Mouse (Mus musculus): ENCODE data around the gene Wdr25. TPM values are rescaled to one million over a fixed set of nuclear protein-coding genes. Genes with fewer than 3 reads are reported as not detected.
"Not testable (repeated sequence)": the region's sequence is repeated elsewhere in the genome, so short reads cannot be mapped to it uniquely, and the experiment has no call there.

The Wdr25 gene
- 1 to 10 TPM; 8.1 to 9.6 (median 8.4) TPM for total RNA-seq (2022)

DNA sequence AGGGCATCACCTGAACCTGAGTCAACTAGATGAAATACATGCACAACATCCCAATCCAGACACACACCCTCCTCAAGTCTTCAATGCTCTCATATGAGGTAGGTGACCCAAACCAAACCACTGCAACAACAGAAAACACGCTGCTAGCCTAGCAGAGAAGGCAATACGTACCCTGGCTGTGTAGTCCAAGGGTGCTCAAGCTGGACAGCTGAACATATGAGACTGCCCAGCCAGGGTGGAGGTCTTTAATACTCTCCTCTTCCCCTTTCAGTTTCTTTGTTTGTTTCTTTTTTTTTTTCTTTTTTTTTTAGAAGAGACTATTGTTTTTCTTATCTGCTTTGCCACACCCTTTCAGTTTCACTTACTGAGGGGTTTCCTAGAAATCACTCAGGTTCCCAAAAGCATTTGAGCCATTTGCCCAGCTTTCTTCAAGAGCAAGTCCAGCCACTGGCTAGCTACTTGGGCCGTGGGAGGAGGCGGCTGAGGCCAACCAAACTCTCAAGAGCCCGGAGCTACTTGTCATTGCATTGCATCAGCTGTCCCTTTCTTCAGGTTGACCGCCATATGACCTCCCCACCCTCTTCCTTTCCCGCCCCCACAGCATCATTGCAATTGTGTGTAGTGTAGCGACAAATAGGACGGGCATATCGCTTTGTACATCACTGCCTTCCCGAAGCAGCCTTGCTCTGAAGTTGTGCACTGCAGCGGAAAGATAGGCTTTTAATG is at the start of gene Wdr25:
TSS of gene Wdr25 (plus strand) at position 643 of the 726 bp plus-strand sequence.
- no peak for DNase-seq

GRCm38 (mm10) chr12:108848033-108848432 is 45.4 kb upstream of the Wdr25 start:
- DNase-seq = not testable (repeated sequence)

GRCm38 (mm10) chr12:108849488-108850022 is 43.9 kb upstream of the Wdr25 start:
- no peak for DNase-seq

GRCm38 (mm10) chr12:108850129-108850528 is 43.3 kb upstream of the Wdr25 start:
- no peak for DNase-seq

GRCm38 (mm10) chr12:108850886-108851285 is 42.5 kb upstream of the Wdr25 start:
- no peak for DNase-seq

- no peak for DNase-seq
These were observed 40.6 kb upstream of the Wdr25 start for GRCm38 (mm10) chr12:108852822-108853221.

- DNase-seq = no peak
These were observed 38.4 kb upstream of the Wdr25 start for GRCm38 (mm10) chr12:108855081-108855480.

GRCm38 (mm10) chr12:108856186-108856585 is 37.2 kb upstream of the Wdr25 start:
- no peak for DNase-seq

GRCm38 (mm10) chr12:108857109-108857508 is 36.3 kb upstream of the Wdr25 start:
- DNase-seq = no peak

DNA sequence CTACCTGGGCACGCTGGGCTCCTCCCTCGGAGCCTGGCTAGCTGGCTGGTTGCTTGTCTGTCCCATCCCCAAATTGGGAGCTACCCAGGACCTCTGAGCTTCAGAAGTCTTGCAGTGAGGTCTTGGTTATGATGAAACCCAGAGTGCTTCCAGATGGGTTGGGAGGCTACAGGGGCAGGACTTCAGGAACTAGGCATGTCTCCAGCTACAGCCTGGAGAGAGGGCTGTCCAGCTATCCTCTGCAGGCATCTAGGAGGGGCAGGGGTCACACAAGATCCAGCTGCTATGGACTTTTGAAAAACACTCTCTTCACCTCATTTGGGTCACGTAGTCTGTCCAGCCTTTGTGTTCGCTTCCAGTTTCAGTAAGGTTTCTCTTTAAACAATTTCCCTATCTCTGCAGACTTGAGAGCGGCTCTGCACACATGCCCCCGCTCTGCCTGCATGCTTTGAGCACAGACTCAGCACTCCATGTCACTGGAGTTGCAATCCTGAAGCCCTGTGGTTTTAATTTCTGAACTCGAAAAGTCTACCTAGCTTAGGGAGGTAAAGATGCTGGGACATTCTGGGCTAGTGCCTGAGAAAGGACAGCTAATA is 35.7 kb upstream of the Wdr25 start:
- DNase-seq = no peak

DNA sequence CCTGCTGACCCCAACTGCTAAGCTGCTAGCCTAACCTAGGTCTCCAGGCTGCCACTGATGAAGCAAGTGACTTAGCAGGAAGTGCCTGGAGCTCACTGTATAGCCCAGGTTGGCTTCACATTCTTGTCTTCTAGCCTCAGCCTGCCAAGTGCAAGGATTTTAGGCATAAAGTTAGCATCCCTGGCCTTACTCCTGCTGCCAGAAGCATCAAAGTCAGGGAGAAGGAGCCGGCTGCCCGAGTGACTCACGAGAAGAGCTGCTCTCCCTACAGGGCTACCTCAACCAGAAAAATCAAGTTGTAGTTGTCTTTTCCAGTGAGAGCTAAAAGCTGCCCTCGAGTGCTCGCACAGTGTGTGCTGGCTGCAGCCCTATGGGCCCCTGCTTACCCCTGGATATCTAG is 34.9 kb upstream of the Wdr25 start:
- no peak for DNase-seq

GRCm38 (mm10) chr12:108865007-108865494 is 28.4 kb upstream of the Wdr25 start:
- DNase-seq = no peak

DNA sequence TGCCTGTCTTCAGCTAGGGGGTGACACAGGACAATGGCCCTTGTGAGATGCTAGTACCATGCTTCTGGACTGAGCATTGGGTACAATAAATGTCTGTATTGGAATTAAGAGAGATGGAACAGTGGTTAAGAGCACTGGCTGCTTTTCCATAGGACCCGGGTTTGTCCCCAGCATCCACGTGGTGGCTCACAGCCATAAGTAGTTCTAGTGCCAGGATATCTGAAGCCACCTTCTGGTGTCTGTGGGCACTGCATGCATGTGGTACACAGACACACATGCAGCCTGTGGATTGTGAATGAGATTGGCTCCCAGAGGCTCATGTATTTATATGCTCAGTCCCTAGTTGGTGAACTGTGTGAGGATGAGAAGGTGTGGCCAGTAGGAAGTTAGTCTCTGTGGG is 23.9 kb upstream of the Wdr25 start:
- no peak for DNase-seq

DNA sequence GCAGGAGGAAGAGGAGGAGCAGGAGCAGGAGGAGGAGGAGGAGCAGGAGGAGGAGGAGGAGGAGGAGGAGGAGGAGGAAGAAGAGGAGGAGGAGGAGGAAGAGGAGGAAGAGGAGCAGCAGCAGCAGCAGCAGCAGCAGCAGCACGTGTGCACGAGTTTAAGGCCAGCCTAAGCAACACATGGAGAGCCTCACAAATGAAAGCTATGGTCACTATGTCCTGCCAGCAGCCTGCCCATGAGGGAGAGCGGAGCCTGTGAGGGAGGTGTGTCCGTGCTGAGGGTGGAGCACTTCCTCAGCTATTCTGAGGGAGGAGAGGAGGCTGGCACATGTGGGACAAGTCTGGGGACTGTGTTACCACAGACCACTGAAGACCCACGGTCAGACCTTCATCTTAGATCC is 20.3 kb upstream of the Wdr25 start:
- no peak for DNase-seq

GRCm38 (mm10) chr12:108879138-108879537 is 14.3 kb upstream of the Wdr25 start:
- DNase-seq = no peak

DNA sequence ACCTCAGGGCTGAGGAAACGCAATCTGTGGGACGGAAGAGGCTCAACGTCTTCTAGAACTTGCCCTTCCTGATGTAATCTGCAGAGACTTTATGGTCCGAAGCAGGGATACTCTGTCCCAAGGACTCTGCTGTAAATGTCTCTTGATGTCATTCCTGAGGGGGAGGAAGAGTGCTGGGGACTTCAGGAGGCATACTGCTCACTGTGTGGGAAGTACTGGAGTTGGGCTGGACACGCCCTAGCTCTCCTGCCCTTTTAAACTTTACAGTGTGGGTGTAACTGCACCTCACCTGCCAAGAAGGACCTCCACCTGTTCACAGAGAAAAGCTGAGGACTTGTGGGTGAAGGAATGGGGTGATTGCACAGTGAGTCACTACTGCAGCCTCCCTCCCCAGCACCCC is 12.8 kb upstream of the Wdr25 start:
- no peak for DNase-seq

- no peak for DNase-seq
These were observed 12.2 kb upstream of the Wdr25 start for GRCm38 (mm10) chr12:108881192-108881591.

GRCm38 (mm10) chr12:108882776-108883175 is 10.7 kb upstream of the Wdr25 start:
- peak; percentile 55 for DNase-seq

GRCm38 (mm10) chr12:108885906-108886305 is 7.5 kb upstream of the Wdr25 start:
- DNase-seq = no peak

DNA sequence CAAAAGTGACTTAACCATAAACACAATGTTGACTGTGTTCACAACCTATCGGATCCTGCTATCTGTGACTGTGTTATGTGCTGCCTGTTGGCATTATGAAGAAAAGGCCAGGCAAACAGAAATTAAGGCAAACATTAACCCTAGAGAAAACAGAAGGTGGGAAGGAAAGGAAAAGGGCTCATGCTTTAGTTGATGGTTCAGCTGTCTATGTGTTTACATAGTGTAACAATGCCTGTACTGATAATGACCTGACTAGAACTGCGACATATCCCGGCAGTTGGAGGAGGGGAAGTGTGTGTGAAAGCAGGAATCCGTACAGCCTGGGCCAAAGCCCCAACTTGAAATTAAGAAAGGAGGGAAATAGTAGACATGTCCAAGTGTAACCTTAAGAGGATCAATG is 6.4 kb upstream of the Wdr25 start:
- no peak for DNase-seq

GRCm38 (mm10) chr12:108888632-108889031 is 4.8 kb upstream of the Wdr25 start:
- no peak for DNase-seq

DNA sequence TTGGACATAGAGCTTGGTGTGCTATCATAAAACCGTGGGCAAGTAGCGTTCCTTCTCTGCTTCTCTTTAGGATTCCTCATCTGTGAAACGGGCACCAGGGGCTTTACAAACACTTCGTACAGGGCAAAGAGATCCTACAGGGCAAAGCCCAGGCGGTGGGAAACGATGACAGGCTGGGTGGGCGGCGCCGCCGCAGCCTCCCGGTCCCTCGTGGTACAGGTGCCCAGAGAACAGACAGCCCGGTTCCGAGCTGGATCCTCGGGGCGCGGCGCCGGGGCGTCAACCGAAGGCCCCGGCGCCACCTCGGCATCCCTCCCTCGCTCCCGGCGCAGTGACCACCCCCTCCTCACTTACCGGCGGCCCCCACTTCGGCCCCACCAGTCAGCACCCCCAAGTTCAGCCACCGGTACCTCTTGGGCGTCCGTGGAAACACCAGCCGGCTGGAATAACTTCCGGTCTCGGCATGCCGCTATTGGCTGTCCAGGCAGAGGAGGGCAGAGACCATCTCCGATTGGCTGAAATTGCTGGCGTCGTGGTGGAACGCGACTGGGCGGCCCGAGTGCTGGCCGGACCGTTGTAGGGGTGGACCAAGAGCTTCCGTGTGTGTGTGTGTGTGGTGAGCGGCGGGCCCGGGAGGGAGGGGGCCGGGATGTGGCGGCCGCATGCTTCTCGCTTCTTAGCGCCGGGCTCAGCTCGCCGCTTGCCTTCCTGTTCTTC is 442 bp downstream of the Wdr25 start, which contains the start of gene Wars:
TSS of gene Wars (minus strand) at position 460 of the 717 bp plus-strand sequence.
- DNase-seq = peak; percentile 94

DNA sequence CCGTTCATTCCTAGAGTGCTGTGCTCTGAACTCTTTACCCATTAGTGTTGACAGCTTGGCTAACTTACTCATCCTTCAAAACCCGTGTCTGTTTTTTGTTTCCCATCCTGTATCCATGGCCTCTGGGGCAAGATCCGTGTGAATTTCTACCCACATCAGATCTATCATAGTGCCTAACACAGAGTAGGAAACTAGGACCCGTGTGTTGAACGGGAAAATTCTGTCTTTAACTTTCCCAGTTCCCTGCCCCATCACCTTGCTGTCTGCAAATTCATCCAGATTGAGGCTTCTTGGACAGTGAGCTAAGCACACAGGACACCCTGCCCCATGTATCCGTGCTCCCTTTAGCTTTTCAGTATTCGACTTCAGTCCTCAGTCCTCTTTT is 993 bp downstream of the Wdr25 start:
- no peak for DNase-seq
